Mouse (Mus musculus) 3T3-L1 (cell line): ENCODE data around the gene Xab2.
"Not testable (repeated sequence)": the region's sequence is repeated elsewhere in the genome, so short reads cannot be mapped to it uniquely, and the experiment has no call there.

Experiments used
- DNase-seq: peaks from one replicate; pipeline ENCODE4 v3.0.0-alpha.2; 2015; ENCODE audit warnings: low read depth, low spot score

Xab2 gene

DNA sequence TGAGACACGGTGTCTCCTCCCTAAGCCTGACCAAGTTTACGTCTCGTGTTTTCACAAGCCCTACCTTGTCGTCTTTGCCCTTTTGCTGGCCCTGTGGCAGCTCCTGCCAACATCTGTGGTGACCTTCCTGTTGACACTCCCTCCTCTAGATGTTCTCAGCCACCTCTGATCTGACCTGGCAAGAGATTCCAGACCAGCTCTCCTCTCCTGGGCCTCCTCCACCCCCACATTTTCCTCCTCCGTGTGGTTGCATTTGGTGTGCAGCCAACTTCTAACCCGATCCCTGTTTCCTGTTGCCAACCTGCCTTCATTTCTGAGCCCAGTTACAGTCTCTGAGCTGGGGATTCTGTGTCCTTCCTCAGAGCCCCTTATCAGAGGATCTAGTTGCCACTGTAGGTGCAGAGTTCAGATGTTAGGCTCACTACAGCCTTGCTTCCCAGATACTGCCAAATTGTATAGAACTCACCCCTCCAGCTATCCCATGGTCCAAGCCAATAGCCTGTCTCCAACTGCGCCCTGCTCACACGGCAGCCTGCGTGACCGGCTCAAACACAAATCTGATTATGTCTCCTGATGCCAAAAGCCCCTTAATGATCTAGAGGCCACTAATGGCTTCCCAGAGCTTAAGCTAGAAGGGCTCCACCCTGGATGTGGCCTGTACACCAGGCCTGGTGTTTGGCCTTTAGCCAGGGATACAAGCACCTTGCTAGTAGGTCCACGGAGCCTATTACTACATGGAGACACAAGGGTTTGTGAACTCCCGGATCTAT, 11.9 kb downstream of the Xab2 start:
- peak; percentile 72 for DNase-seq

DNA sequence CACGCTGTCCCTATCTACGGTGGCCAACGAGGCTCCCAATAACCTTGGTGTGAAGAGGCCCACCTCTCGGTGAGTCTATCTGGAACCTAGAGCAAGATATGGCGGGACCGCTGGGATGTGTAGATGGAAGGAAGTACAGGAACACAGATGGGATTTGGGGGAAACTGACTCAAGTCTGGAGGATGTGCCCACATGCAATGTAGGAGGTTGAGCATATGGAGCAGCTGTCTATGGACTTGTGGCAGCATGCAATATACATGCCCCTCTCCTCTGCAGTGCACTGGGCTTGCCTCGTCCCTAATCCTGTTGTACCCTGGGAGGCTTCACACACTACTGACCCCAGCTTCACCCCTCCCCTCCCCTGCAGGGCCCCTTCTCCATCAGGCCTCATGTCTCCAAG, 13.3 kb downstream of the Xab2 start:
- DNase-seq = no peak

DNA sequence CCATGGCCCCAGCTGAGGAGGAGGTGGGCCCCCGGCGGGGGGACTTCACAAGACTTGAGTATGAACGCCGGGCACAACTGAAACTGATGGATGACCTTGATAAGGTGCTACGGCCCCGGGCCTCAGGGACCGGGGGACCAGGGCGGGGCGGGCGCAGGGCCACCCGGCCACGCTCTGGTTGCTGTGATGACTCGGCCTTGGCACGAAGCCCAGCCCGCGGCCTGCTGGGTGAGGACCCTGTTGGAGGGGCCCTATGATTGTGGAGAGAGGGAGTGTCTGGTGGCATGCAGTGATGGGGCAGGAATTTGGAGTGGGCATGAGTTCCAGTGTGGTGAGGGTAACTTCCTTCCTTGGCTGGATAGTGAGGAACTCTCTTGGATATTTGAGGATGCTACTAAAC, 14.5 kb downstream of the Xab2 start:
- no peak for DNase-seq

DNA sequence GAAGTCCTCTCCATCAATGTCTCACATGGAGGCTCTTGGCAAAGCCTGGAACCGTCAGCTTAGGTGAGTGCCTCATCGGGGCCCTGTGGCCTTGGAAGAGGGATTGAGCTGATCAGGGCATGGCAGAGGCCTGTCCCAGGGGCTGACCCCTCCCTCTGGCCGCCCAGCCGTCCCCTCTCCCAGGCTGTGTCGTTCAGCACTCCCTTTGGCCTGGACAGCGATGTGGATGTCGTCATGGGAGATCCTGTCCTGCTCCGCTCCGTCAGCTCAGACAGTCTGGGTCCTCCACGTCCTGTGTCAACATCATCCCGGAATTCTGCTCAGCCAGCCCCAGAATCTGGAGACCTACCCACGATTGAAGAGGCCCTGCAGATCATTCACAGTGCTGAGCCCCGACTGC, 17.7 kb downstream of the Xab2 start:
- no peak for DNase-seq

DNA sequence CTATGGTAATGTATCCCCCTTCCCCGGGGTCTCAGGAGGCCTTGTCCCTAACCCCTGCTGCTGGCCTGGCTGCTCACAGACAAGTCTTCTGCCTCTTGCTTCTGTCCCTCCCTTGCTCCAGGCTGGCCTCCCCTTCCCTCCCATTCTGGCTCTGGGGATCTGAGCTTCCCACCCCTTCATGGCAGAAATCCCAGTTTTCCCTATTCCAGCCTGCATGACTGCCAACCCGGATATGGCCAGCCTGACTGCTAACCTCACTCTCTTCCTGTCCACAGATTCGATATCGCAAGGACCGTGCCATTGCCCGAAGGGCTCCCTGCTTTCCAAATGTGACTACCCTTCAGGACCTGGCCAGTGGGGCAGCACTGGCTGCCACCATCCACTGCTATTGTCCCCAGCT, 20.7 kb downstream of the Xab2 start:
- peak; percentile 48 for DNase-seq

DNA sequence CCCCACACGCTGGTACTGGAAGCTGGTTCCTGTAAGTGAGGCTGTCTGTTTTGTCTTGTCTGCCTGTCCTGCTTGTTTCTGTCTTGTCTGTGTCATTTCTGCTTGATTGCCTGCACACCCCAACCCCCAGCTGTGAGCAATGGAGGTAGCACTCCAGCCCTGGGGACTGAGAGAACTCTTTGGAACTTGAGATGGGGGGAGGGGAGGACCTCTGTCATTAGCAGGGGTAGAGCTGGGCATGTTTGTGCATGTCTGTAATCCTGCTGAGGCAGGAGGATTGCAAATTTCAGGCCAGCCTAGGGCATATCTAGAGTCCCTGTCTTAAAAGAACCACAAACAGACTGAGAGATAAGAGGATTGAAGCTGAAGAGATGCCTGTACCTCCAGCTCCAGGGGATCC, 21.9 kb downstream of the Xab2 start:
- DNase-seq = no peak

- no peak for DNase-seq
Measured at GRCm38 (mm10) chr8:3598054-3598453, 23.1 kb downstream of the Xab2 start.

DNA sequence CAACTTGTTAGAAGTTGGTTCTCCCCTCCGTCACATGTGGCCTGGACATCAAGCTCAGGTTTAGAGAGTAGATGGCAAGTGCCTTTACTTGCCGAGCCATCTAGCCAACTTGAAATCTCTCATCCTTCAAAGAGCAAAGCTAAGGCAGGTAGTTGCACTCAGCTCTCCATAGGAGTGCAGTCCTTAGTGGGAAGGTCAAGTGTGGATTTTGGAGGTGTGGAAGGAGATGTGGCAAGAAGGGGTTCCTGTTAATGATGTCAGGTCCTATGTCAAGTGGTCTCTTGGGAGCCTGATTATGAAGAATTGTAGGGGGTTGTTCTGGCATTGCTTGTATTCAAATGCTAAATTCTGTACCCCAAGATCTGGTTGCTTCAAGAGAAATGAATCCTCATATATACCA, 26.6 kb downstream of the Xab2 start:
- no peak for DNase-seq

- peak; percentile 33 for DNase-seq
Measured at GRCm38 (mm10) chr8:3593470-3593869, 27.6 kb downstream of the Xab2 start.

DNA sequence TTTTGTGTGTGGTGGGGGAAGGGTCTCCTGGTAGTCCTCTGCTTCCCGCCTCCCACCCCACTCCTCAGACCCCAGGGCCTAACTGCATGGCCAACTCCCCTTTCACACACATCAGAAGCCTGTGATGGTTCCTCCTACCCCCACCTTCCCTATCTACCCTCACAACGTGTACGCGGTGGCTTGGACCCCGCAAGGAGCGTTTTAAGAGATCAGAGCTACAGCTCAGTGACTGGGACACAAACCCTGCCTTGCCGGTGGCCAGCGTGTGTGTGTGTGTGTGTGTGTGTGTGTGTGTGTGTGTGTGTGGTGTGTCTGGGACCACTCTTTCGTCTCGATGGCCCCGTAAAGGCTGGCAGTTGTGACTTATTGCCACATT, 32.9 kb downstream of the Xab2 start:
- no peak for DNase-seq

DNA sequence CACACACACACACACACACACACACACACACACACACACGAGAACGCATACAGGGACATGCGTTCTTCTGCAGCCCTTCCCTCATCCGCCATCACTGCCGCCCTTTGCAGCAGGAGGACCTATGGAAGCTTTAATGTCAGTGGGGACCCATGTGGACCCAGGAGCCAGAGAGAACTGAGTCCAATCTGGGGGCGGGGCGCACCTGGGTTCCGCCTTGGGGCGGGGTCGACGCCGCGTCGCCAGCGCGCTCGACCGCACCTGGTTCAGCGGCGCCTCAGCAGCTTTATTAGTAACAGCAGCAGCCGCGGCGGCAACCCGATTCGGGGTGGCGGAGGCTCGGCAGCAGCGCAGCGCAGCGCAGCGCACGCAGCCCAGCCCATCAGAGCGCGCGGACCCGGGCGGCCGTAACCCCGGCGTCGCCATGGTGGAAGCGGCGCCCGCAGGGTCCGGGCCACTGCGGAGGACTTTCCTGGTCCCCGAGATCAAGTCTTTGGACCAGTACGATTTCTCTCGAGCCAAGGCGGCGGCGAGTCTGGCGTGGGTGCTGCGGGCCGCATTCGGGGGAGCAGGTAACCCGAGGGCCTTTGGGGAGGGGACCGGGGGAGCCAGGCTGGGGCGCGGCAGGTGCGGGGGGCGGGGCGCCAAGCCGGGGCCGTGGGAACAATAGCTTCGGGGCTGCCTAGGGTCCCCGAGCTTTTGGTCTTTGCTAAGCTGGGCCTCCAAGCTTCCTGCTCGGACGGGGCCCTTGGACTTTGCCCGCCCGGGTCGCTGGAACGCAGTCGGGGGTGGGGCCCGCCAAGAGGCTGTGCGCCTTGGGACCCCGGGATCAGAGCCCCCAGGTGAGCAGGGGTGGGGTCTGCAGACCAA, 33.5 kb downstream of the Xab2 start:
- DNase-seq = no peak

- DNase-seq = no peak
Measured at GRCm38 (mm10) chr8:3586993-3587390, 34.1 kb downstream of the Xab2 start, which contains the start of gene Camsap3. Camsap3 (plus strand) TSS chr8:3587293.

- no peak for DNase-seq
Measured at GRCm38 (mm10) chr8:3586452-3586851, 34.7 kb downstream of the Xab2 start.

DNA sequence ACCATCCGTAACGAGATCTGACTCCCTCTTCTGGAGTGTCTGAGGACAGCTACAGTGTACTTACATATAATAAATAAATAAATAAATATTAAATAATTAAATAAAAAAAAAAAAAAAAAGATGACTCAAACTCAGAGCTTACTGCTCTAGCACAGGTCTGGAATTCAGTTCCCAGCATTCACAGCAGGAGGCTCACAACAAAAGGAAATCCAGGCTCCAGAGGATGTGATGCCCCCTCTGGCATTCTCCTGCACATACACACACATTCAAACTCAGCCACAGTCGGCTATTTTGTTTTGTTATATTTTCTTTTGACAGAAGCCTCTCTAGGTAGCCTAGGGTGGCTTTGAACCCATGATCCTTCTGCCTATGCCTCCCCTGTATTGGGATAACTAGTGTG, 39.2 kb downstream of the Xab2 start:
- DNase-seq = not testable (repeated sequence)

- DNase-seq = no peak
Measured at GRCm38 (mm10) chr8:3579390-3580364, 41.4 kb downstream of the Xab2 start.

DNA sequence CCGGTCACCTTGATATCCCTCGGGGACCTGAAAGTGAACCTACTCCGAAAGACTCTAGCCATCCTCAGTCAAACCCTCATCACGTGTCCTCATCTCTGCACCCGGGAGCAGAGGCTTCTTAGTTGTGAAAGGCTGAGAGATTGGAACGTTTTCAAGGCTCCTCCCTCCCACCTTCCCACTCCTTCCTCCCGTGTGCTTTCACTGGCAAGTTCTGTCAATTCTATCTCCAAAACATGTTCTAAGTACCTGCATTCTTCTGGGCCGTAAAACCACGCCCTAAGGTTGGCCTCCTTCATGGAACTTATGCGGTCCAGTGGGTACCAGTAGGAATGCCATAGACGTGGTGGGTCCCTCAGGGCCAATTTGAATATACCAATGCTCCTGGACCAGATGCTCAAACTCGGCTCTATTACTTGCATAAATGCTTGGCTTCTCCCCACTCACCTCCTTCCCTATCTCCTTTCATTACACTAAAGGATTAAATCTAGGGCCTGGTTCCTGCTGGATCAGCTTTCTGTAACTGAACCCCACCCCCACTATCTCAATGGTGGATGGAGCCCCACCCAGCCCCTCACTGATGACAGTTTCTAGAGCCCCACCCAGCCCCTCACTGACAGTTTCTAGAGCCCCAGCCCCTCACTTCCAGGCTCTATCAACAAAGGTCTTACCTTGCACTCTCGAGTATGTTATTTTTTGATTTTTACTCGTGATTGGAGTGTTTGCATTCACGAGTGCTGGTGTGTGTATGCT, 44.7 kb downstream of the Xab2 start:
- DNase-seq = no peak

- no peak for DNase-seq
Measured at GRCm38 (mm10) chr8:3574546-3574945, 46.6 kb downstream of the Xab2 start.

DNA sequence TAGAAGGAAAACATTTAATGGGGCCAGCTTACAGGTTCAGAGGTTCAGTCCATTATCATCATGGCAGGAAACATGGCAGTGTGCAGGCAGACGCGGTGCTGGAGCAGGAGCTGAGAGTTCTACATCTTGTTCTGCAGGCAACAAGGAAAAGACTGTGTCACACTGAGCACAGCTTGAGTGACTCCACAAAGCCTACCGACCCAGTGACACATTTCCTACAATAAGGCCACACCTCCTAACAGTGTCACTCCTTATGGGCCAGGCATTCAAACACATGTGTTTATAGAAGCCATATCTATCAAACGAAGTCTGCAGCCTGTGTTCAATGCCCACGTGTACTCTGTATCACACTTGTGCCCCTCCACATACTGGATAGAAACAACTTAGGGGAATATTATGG, 51.3 kb downstream of the Xab2 start:
- DNase-seq = no peak

DNA sequence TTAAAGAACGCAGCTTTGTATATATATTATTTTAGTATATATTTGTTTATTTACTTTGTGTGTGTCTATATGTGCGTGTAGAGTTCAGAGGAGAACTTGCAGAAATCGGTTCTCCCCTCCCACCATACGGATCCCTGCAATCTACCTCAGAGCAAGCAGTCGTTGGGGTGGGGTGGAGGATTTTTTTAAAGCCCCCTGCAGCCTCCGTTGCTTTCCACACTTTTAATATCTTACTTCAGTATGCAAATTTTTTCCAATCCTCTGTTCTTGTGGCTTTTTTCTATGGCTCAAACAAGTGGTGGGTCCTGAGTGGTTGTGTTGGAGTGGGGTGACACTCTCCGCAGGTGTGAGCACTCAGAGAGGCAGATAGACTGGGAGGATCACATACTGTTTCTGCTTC, 52.7 kb downstream of the Xab2 start:
- no peak for DNase-seq

GRCm38 (mm10) chr8:3567641-3568371, 53.3 kb downstream of the Xab2 start, which contains the start of gene C330021F23Rik:
C330021F23Rik (plus strand) TSS chr8:3567990.
- DNase-seq = no peak
